Mouse (Mus musculus) ZHBTc4 (cell line): ENCODE measurements around the gene Fmo9.

Experiments used
- DNase-seq: peaks from one replicate; pipeline ENCODE4 v3.0.0-alpha.2; 2011; ENCODE audit warnings: low read depth, low spot score

Gene Fmo9

DNA sequence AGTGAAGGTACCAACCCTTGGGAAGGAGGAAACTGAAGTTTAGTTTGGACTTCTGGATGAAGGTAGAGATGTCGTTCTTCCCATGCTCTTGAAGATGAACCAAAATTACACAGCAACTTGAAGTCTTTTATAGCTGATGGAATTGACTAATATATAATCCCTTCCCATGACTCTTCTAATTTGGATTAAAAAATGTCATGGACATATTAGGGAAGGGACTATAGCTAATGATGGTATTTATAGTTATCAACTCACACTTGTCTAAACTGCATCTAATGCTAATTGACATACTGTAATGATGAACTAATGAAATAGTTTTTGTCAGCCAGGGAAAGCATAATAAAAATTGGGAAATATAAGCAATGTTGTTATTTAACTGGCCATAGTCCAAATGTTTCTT lies at the start of gene Fmo9:
TSS of gene Fmo9 (minus strand) at position 101 of the 400 bp plus-strand sequence.
- DNase-seq: no peak

GRCm38 (mm10) chr1:166730886-166731285 lies 49.2 kb upstream of the Fmo9 start:
- no peak for DNase-seq

- DNase-seq: no peak
Observed at GRCm38 (mm10) chr1:166730215-166730614, 48.6 kb upstream of the Fmo9 start.

- DNase-seq: no peak
Observed at GRCm38 (mm10) chr1:166710861-166711260, 29.2 kb upstream of the Fmo9 start.

DNA sequence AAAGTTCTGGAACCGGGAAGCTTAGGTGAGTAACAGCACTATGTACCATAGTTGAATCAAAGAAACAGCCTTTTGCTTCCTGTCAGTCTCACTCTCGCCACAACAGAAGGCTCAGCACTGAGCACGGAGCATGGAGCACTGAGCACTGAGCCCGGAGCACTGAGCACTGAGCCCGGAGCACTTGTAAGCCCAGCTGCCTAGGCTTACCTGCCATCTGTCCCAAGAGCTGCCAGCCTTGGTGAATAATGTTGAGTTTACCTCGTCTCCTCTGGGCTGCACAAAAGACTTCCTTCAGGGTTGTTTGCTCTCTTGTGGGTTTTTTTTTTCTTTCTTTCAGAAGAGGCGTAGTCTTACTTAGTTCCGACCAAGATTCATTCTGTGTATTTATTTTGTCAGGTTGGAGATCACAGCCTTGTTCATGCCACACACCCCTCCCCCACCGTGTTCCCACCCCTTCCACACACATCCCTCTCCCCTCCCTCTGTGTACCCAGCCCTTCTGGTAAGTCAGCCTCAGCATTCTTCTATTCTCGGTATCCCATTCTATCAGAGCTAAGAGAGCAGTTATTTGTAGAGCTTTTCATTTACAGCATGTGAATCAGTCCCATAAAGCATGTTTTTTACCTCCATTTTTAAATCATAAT lies 20.7 kb upstream of the Fmo9 start:
- no peak for DNase-seq

GRCm38 (mm10) chr1:166669264-166669663 lies 12.4 kb downstream of the Fmo9 start:
- DNase-seq: no peak

DNA sequence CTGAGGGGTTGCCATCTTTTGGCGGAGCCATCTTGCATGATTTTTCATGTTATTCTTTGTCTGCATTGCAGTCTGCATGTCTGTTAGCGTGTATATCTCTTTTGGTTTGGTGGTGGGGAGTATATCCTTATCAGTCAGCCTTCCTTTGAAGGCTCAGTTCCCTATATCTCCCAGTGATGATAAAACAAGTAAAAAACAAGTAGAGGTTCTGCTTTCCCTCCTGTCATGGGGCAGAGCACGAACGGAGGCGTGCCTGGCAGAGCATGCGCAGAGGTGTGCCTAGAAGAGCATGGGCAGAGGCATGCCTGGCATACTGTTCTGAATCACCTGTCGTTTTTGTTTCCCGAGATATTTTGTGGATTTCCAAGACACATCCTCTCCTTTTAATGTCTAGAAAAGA lies 20.8 kb downstream of the Fmo9 start:
- no peak for DNase-seq

- DNase-seq: no peak
Observed at GRCm38 (mm10) chr1:166647593-166647992, 34.1 kb downstream of the Fmo9 start, which contains the start of gene Gm4847. Gene Gm4847, minus strand, starts transcription at chr1:166647693.
